Mouse (Mus musculus): ENCODE measurements at regions not wholly inside any gene's neighbourhood (a gene's known extent, or its start where the extent isn't known, plus 50 kb on each side); places are given as distances from the start of the nearest gene placed in this dataset.

DNA sequence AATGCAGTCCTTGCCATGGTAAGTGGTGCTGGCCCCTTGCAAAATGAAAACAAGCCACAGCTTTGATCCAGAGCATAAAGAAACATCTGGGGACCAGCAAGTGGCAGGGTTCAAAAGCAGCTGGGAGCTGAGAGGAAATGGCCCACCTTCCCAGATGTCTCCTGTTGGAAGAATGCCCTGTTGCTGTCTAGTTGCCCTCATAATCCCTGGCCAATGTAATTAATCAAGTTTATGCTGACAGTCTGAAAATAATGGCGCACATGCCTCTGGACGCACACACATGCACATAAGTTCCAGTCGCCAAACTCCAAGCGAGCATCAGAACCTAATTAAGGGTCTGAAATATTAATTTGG is 308.7 kb downstream of the Cbln4 start:
- no peak for TF ChIP-seq CTCF (IDR thresholded peaks at IDR 0.05; ENCODE audit: low read depth, low read length)
- no peak for TF ChIP-seq POLR2A (IDR thresholded peaks at IDR 0.05; ENCODE audit: insufficient read depth, low read length)
- TF ChIP-seq EP300 (IDR thresholded peaks at IDR 0.05; ENCODE audit: insufficient read depth, low read depth, low read length), result no peak

Measured in ES-Bruce4 (cell line).